Mouse (Mus musculus): Measurements from ENCODE around the gene Rnf222. TPM values are rescaled to one million over a fixed set of nuclear protein-coding genes. Genes with fewer than 3 reads are reported as not detected.

Gene Rnf222
- 0.19 TPM in 1 of 2 replicates, not detected in the other for polyA plus RNA-seq (2012; rRNA removed; ENCODE audit: low replicate concordance)

DNA sequence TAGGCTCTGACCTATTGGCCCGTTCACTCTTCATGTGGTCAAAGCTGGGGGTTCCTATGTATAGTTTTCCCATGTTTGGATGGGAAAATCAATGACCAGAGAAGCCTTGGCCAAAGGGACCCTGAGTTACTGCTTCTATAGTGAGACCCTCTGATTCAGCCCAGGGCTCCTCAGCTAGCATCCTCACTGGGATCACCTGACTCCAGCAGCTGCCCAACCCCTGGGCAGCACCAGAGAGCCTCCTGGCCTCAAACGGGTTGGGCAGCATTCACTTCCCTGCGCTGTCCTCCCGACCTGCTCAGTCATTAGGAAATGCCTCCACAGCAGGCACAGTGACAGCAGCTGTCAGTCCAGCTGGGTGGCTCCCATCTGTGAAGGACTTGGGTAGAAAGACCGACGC lies at the start of gene Rnf222:
Rnf222 (plus strand) TSS at position 301 of the 400 bp plus-strand sequence.

DNA sequence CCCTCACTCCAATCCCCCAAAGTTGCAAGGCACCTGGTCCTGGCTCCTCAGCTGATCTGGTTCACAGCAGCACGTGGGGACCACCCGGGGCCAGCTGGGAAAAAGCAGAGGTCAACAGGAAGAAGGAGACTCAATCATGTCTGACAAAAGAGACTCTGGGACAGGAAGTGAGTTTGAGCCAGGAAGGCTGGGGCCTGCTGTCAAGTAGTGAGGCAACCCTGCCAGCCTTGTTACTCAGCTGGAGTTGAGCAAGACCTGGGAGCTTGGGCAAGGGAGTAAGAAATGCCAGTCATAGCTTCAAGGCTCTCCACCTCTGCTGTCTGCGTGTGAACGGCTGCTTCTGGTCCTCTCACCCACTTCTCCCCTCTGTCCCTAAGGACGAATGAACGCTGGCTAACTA lies 16.6 kb upstream of the Rnf222 start, which contains the start of gene Ndel1:
Ndel1 (minus strand) TSS at position 111 of the 400 bp plus-strand sequence.

DNA sequence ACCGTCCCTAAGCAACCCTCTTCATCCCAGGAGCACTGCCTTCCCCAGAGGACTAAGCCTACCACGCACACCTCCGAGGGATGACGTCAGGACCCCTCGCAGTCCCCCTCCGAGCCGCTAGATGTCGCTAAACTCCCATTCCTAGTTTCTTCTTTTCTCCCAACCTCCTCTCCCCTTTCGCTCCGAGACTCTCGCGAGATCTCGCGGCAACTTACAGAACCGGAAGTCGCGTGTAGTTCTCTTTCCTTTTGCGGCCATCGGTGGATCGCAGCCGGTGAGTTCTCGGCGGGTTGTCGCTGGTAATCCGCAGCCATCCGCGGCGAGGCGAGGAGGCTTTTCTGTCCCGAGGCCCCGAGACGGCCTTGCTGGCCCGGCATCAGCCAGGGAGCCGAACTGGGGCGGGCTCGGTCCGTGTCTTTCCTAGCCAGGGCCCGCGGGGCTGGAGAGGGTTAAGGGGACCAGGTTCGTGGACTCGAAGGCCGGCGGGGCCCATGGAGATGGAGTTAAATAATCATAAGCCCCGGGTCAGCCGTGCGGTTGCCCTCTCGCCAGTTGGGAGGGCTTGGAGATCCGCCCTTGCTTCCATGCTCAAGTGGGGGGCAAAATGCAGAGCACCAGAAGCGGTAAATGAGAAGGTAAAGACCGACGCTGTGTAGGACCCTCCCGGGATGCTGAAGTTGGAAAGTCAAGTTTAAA lies 13.1 kb downstream of the Rnf222 start, which contains the start of gene Rpl26:
Rpl26 (plus strand) TSS at position 233 of the 696 bp plus-strand sequence.

DNA sequence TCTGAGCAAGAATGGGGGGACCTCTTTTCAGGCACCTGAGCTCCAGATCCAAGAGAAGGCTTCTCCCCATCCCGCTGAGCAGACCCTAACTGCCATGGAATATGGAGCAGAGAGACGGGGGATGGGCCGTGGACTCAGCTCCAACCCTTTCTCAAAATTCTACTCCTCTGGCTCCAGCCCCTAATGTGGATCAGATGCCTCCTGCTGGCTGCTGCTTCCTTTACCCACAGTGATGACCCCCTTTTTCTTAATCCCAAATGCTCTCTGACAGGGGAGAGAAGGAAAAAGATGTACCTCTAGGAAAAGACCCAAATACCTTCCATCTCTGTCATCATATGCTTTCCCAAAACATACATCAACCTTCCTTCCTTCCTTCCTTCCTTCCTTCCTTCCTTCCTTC lies 38.6 kb downstream of the Rnf222 start, which contains the start of gene Odf4:
Odf4 (minus strand) TSS at position 101 of the 400 bp plus-strand sequence.

Other genes starting within 250 kb of the Rnf222 start
- gene Myh10, start 197.0 kb upstream of the Rnf222 start, polyA plus RNA-seq (2012; rRNA removed; ENCODE audit: low replicate concordance), result 16.2 and 17.8 TPM in 2 replicates
- 84.5 and 87.3 TPM in 2 replicates for gene Ndel1, start 16.7 kb upstream of the Rnf222 start, polyA plus RNA-seq (2012; rRNA removed; ENCODE audit: low replicate concordance)
- 637 and 1,128 TPM in 2 replicates for gene Rpl26, start 13.0 kb downstream of the Rnf222 start, polyA plus RNA-seq (2012; rRNA removed; ENCODE audit: low replicate concordance)
- not detected in 2 replicates for gene Odf4, start 38.5 kb downstream of the Rnf222 start, polyA plus RNA-seq (2012; rRNA removed; ENCODE audit: low replicate concordance)
- gene Arhgef15, start 68.9 kb downstream of the Rnf222 start, polyA plus RNA-seq (2012; rRNA removed; ENCODE audit: low replicate concordance), result 70.7 and 114 TPM in 2 replicates
- 107 and 135 TPM in 2 replicates for gene Slc25a35, start 79.6 kb downstream of the Rnf222 start, polyA plus RNA-seq (2012; rRNA removed; ENCODE audit: low replicate concordance)
- 17.1 and 49.9 TPM in 2 replicates for gene Rangrf, start 86.6 kb downstream of the Rnf222 start, polyA plus RNA-seq (2012; rRNA removed; ENCODE audit: low replicate concordance)
- gene Pfas, start 119.9 kb downstream of the Rnf222 start, polyA plus RNA-seq (2012; rRNA removed; ENCODE audit: low replicate concordance), result 11.0 and 12.9 TPM in 2 replicates
- 36.3 and 36.6 TPM in 2 replicates for gene Ctc1, start 127.4 kb downstream of the Rnf222 start, polyA plus RNA-seq (2012; rRNA removed; ENCODE audit: low replicate concordance)
- gene Aurkb, start 157.1 kb downstream of the Rnf222 start, polyA plus RNA-seq (2012; rRNA removed; ENCODE audit: low replicate concordance), result 5.5 and 18.1 TPM in 2 replicates
- 14.9 and 32.7 TPM in 2 replicates for gene Borcs6, start 171.2 kb downstream of the Rnf222 start, polyA plus RNA-seq (2012; rRNA removed; ENCODE audit: low replicate concordance)
- gene Tmem107, start 182.3 kb downstream of the Rnf222 start, polyA plus RNA-seq (2012; rRNA removed; ENCODE audit: low replicate concordance), result 24.3 and 24.6 TPM in 2 replicates
- 115 and 123 TPM in 2 replicates for gene Vamp2, start 199.9 kb downstream of the Rnf222 start, polyA plus RNA-seq (2012; rRNA removed; ENCODE audit: low replicate concordance)
- gene Per1, start 206.7 kb downstream of the Rnf222 start, polyA plus RNA-seq (2012; rRNA removed; ENCODE audit: low replicate concordance), result 30.1 and 37.1 TPM in 2 replicates
- 0.29 and 1.0 TPM in 2 replicates for gene Hes7, start 231.9 kb downstream of the Rnf222 start, polyA plus RNA-seq (2012; rRNA removed; ENCODE audit: low replicate concordance)
- gene 9130213A22Rik, start 234.0 kb downstream of the Rnf222 start, polyA plus RNA-seq (2012; rRNA removed; ENCODE audit: low replicate concordance), result 1.1 and 1.8 TPM in 2 replicates
- gene Aloxe3, start 237.3 kb downstream of the Rnf222 start, polyA plus RNA-seq (2012; rRNA removed; ENCODE audit: low replicate concordance), result 1.8 and 2.6 TPM in 2 replicates

Data from mammary gland, adult 2 months (tissue).